Mouse (Mus musculus) liver (tissue): ENCODE data around the gene Hace1.
A peak's percentile ranks its signal among the peaks of the same experiment; 100 is the strongest.
"Not testable (repeated sequence)": the region's sequence is repeated elsewhere in the genome, so short reads cannot be mapped to it uniquely, and the experiment has no call there.

Experiments used
- DNase-seq: peaks from one replicate; pipeline ENCODE4 v3.0.0-alpha.2; 2020; ENCODE audit warnings: mixed read lengths

Hace1 gene

DNA sequence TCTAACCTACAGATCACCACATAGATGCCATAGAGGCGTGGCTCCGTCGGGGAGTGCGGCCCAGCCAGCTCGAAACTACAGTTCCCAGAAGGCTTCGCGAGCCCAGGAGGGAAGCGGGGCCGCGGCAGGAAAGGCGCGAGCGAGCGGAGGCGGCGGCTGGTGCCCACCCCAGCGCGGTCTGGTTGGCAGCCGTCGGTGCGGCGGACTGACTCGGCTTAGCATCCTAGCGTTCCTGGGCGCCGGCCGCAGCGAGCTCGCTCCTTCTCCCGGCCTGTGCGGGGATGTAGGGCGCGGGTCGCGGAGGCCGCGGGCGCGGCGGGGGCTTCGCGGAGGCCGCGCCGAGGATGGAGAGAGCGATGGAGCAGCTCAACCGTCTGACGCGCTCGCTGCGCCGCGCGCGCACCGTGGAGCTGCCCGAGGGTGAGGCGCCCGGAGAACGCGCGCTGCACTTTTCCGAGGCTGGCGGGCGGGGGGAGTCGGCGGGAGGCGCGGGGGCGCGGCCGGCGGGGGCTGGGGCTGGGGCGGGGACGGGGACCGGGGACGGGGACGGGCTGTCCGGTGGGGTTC, at the start of gene Hace1:
TSS of gene Hace1 (plus strand) at position 99 of the 567 bp plus-strand sequence.
- DNase-seq, result peak; percentile 92

DNA sequence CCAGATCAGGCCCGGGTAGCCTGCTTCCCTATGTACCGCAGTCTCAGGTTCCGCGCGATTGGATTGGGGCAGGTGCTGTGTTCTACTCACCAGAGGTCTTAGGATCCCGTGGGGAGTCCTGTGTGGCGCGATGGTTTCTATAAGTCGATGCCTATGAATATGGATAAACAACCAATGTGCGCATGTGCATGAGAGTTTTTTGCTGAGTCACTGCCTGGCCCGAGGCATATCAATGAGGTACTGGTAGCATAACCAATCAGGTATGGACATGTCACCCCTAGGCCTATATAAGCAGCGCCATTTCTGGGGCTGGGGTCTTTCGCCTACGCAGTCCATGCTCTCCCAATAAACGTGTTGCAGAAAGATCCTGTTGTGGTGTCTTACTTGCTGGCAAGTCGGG, 40.3 kb upstream of the Hace1 start:
- DNase-seq, result not testable (repeated sequence)

DNA sequence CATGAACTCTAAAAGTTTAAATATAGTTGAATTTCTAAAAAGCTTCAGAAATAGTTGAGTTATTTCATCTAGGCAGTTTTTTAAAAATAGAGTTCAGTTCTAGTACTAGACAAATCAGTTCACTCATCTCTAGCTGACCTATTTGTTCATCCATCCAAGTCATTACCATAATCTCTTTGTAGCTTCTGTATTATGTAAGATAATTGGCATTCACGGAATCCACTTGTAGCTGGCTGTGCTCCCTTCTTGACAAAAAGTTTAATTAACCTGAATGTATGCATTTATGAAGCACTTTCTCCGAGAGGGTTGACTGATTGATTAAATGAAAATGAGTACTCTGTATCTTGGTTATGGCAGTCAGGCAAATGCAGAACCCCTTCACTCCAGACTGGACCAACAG, 34.9 kb upstream of the Hace1 start:
- DNase-seq, result no peak

DNA sequence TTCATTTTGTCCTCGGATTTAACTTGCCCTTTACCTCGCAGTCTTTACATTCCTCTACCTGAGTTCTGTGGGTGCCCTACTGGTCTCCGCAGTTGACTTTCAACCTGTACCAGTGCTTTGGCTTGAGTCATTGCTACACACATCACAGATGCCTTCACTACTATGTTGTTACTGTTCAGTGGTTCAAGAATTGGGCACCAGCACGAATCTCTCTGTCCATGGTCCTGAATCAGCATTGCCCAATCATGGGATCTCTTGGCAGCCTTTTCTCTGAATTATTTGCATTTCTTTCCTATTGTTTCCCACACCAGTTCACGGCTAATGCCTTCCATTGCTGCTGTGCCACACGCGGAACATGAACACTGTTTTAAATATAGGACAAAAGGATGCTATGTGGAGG, 30.8 kb upstream of the Hace1 start:
- DNase-seq, result peak; percentile 45

DNA sequence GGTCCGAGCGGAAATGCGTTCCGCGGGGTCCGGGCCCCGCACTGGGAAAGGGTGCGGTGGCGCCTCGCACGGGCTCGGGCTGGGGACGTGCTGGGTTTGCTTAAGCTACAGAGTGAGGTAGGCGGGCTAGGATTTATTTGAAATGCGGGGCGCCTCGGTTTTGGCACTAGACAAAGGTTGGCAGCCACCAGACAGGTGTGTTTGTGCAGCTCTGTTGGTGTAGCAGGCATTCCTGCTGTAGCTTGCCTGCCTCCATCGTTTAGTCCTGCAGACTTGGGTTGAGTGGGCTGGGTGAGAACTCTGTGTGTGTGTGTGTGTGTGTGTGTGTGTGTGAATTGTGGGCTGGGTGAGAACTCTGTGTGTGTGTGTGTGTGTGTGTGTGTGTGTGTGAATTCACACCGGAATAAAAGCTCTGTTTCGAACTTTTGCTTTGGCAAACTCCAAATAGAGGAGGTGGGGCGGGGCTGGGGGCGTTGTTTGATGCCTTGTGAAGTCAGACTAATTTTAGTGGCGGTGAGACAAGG, 731 bp downstream of the Hace1 start:
- DNase-seq, result peak; percentile 78

DNA sequence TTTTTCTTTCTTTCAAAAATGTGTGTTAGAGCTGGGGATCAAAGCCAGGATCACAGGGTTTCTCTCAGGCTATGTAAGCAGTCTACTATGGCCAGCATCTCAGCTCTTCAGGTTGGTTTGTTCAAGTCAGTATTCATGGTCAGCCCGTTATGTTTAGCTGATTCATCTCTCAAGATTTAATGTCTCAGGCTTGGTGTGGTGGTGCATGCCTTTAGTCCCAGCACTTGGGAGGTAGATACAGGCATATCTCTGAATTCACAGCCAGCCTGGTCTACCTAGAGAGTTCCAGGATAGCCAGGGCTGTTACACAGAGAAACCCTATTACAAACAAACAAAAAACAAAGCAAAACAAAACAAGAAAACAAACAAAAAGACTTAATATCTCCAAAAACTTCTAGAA, 5.7 kb downstream of the Hace1 start:
- DNase-seq, result peak; percentile 71

DNA sequence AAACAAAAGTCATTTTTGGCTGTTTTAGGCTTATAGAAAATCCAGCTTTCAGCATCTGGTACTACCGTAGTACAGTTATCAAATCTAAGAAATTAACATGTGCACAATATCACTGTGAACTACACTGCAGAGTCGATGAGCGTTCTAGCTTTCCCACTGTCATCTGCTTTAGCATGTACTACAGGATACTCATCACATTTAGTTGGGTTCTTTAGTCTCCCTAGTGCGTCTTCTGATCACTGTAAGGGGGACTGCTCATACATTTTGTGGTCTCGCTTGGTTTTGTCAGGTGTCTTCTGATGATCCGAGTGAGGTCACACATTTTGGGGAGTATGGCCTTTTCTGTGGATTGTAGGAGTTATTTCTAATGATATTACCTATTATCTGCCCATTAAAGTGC, 6.2 kb downstream of the Hace1 start:
- DNase-seq, result peak; percentile 19

DNA sequence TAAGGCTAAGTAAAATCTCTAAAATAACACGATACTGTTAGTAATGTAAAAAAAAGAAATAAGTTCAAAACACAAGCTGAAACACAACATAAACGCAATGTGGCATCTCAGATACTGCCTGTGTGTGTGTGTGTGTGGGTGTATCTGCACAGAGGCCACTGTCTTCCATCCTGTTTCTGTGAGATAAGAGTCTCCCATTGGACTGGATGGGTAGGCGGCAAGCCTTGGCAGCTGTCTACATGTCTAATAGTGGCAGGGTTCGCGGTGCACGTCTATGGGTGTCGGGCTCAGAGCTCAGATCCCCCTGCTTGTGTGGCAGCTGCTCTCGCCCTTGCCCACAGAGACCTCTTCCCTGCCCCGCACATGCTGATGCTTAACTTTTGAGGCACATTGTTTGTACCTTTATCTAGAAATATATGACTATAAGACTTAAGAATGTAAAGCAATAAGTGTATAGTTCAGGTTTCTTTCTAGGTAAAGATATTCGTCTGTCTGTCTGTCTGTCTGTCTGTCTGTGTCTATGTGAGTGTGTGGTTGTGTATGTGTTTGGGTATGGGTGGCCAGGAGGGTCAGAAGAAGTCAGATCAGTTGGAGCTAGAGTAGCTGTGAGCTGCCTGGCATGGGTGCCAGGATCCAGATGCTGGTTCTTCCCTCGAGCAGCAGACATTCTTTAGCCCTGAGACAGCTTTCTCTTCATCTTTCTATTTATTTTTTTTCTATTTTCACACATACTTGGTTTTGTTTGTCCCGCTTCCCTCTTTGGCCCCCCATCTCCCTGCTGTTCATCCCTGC, 6.9 kb downstream of the Hace1 start:
- peak; percentile 88 for DNase-seq

DNA sequence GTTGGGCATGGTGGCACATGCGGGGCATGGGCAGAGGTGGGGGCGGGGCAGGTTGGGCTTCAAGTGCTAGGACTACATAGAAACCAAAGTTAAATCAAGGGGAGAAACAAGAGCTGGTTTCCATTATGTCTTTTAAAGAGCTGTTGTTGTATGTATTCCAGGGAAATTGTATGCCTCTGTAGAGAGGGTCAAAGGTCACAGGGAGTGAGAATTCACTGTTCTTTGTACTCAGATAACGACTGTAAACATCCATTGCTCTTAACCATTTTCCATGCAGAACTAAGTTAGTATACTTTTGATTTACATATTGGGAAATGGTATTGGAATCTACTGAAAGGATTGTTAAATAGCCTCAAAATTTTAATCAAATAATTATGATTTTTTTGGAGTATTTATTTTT, 28.2 kb downstream of the Hace1 start:
- DNase-seq, result no peak

DNA sequence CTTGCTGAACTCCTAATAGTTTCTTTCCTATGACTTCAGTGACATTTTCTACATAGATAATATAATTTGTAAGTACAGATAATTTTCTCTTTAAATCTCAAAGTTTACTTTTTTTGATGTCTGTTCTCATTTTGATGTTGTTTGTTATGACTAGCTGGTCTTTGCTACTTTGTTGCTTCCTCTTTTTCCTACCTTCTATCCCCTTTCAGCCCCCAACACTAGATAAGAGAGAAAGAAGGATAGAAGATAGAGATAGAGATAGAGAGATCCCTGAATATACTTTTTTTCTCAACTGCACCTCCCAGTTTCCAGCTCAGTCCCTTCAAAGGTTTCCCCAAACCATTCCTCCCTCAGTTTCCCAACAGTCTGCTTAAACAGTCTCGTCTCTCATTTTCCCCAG, 33.1 kb downstream of the Hace1 start:
- no peak for DNase-seq

DNA sequence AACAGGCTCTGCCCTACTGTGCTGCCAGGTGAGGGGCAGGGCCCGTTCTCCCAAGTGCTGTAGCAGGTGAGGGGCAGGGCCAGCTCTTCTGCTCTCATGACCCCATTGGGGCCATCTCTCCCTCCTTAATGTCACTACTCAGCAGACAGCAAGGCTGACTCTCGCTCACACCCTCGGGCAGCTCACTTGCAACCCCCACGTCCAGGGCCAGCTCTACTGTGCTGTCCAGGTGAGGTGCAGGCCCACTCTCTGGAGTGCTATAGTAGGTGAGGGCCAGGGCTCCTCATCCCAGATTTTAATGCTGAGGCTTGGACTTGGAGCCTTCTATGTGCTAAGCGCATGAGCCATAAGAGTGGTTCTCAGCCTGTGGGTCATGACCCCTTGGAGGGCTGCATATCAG, 38.4 kb downstream of the Hace1 start:
- no peak for DNase-seq

DNA sequence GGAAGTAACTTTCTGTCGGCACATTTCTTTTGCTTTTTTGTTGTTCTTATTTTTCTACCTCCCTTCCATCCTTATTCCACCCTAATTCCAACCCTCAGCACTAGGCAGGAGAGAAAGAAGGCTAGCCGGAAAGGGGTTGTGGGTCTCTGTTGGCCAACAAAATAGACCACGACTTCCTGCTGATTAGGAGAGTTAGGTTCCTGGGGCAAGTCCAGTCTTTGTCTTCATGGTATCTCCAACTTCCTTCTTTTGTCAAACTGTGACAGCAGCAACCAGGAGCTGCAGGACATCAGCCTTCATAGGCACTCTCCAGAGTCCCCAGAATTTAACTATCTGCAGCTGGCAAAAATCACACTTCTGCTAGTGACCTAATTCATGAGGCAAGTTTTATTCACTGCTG, 41.4 kb downstream of the Hace1 start:
- DNase-seq, result no peak

DNA sequence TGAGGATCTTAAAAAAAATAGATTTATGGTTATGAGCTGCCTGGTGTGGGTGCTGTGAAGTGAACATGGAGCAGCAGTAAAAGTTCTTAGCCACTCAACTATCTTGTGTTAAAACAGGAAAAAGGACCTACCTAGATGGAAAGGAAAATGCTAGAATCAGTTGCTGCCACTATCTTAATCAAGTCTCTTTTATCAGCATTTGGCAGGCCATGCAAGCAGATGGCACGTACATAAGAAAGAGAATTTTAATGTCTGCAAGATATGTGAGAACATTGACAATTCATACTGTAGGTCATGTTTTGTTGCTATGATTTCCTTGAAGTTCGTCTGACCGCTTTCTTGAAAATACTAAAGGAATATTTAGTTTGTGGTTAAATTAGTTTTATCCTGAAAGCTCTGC, 54.4 kb downstream of the Hace1 start:
- no peak for DNase-seq

DNA sequence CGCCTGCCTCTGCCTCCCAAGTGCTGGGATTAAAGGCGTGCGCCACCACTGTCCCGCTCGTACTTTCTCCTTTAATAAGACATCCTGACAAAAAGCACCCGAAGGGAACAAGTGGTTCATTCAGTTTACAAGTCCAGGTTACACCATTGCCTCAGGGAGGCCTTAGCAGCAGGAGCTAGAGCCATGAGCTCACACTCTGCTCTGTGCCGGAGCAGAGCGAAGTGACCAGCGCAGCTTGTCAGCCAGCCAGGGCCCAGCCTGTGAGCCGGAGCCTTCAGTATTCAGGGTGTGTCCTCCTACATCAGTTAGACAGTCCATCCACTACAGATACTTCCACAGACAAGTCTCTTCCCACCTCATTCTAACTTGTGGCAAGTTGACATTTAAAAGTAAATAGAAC, 55.0 kb downstream of the Hace1 start:
- no peak for DNase-seq

DNA sequence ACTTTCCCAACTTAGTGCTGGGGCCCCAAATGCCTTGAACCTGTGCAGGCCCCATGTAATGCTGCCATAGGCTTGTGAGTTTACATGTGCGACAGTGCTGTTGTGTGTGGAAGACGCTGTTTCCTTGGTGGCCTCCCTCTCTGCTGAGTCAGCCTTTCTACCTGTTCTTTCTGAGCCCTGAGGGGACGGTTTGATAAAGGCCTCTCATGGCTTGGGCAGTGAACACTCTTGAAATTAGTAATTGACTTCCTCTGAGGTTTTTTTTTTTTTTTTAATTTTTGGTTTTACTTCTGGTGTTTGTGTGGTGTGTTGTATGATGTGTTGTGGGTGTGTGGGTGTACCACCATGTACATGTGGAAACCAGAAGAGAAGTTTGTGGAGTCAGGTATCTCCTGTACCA, 57.6 kb downstream of the Hace1 start:
- no peak for DNase-seq

DNA sequence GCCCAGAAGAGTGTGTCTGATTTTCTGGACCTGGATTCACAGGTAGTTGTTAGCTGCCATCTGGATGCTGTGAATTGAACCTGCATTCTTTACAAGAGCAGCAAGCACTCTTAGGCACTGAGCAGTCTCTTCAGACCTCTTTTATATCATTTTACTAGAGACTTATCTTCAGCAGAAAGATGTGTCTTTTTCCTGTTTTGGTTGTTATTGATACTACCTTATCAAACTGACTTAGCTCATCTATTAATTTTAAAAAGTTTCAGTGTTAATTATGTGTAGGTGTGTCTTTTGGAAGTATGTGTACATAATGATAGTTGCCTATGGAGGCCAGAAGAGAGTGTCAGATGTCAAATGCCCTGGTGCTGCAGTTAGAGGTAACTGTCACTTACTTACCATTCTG, 62.1 kb downstream of the Hace1 start:
- DNase-seq, result no peak

DNA sequence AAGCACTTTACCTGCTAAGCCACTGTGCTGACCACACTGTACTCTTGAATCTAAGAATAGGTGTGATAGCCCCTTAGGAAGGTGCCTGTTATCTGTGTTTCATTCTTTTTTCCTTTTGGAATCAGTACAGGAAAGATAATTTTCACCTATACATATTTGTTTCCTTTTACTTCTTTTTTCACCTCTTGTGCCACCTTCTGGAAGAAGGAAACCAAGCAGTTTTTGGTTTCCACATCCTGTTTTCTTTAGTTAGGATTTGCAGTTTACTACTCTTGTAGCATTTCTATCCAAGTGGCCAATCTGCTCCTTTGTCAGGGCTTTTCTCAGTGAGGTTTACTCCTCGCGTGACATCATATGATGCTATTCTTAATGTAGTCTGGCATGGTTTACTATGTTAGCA, 76.4 kb downstream of the Hace1 start:
- DNase-seq, result no peak

DNA sequence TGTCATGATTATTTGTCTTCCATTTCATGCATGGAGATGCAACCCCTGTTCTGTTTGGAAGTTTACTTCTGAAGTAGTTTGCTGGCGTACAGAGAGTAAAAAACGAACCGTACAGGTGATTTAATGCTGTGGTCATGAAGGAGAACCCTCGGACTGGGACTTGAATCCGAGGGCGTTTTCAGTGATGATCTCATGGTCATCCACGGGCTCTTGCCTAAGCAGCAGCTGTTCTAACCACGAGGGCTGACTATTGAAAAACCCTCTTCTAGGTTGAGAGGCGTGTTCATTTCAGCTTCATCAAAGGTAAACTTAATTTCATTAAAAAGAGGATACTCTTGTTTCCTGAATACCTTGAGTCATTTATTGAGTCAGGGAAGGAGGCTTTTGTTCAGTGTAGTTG, 84.4 kb downstream of the Hace1 start:
- DNase-seq, result no peak

DNA sequence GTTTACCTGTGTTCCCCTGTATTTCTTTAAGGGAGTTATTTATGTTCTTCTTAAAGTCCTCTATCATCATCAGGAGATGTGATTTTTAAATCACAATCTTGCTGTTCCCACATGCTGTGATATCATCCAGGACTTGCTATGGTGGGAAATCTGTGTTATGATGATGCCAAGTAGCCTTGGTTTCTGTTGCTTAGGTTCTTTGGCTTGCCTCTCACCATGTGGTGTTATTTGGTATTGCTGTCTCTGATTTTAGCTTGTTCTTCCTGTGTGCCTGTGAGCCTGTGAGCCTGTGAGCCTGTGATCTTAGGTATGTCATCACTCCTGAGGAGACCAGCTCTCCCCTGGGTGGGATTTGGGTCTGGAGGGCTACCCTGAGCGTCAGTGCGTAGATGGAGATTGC, 90.6 kb downstream of the Hace1 start:
- DNase-seq, result no peak

DNA sequence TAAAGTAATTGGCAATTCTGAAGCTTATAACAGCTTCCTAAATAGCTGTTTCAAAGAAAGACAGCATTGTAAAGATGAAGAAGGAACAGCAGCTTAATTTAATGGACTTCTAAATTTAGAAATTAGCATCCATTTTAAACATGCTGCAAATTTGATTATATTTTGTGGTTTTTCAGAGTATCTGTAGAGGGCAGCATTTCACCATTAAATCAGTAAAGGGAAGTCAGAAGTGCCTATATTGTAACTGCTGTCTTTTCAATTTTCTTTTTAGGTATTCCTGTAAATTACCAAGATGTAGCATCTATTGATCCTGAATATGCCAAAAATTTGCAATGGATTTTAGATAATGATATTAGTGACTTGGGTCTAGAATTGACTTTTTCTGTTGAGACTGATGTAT, 99.2 kb downstream of the Hace1 start:
- DNase-seq, result no peak

DNA sequence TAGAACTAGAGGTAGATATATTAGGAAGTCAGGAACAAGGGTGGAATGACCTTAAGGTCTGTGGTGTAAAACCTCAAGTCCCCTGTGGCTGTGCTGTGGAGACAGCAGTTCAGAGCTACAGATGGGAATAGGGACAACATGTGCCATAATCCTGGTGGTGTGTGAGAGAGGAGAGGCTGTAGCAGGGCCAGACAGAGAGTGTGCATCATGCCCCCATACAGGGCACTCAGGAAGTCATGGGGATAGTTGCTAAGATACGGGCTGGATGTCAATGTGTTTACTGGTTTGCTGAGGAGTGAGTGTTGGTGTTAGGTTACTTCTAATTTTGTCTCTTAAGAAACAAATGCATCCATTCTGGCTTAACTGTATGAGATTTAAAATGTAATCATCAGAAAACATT, 108.6 kb downstream of the Hace1 start:
- DNase-seq, result no peak

DNA sequence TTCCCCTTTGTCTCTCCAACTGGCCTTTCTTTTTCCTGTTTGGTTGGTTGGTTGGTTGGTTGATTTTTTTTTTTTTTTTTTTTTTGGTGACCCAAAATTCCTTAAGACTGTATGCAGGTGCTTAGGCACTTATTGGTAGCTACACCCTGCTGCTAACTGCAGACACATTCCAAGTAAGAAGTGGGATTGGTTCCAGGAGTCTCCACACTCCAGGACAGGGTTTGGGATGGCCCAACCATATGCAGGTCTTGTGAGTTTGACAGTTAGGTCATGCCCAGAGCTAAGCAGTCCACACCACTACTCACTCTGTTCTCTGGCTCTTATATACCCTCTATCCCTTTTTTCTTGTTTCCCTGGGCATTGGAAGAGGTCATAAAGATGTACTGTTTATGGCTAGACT, 117.3 kb downstream of the Hace1 start:
- no peak for DNase-seq

DNA sequence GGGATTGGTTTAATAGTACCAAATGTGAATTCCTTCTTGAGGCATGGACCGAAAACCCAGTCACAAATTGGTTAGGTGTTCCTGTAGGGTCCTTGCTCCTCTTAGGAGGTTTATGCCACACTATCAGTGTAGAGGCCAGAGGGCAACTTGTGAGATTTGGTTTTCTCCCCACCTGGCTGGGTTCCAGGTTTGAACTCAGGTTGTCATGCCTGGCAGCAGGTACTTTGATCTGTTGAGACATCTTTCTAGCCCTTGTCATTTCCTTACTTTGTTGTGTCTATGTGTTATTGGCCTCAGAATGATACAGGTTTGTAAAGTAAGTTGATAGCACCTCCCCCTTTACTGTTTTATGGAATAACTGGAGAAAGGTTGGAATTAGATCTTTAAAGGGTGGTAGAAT, 117.9 kb downstream of the Hace1 start:
- DNase-seq, result no peak

DNA sequence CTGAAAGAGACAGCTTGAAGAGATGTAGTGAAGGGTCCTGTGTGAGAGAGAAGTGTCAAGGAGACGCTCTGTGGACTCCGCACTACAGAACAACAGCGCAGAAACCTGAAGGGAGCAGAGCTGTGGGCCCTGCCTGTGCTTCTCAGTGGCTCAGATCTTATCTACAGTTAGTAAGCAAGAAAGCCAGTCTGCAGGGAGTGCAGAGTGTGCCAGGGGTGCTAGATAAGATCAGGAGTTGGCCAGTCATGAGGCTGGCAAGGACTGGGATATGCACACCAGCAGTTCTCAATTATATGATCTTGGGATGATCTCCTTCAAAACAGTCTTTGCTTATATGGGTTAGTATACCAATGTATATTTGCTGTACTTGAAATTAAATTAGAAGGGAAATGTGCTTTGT, 121.3 kb downstream of the Hace1 start:
- DNase-seq, result no peak

DNA sequence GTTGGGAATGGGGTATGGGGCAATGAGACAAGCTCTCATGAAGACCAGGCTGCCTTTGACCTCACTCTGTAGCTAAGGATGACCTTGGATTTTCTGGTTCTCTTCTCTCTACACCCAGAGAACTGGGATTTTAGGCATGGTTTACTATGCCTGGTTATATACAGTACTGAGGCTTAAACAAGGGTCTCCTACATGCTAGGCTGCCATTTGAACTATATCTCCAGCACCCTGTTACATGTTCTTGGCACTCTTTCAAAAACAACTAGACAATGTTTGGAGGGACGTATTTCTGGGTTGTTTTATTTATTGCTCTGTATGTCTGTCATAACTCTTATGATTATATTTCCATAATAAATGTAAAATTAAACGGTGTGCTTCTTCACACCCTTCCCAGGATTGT, 129.2 kb downstream of the Hace1 start:
- no peak for DNase-seq
